Mouse (Mus musculus) liver, embryonic 14.5 days (tissue): ENCODE data around the gene Kansl2. TPM values are rescaled to one million over a fixed set of nuclear protein-coding genes. Genes with fewer than 3 reads are reported as not detected.

Experiments used
- ATAC-seq: fragments of 200-750 bp; cut with Nextera tagmentation; 2 replicates; pipeline ENCODE4 v1.8.0; 2017; ENCODE audit warnings: moderate number of reproducible peaks, mild to moderate bottlenecking, moderate library complexity; ENCODE audit not compliant: insufficient read depth
- DNase-seq, 3 experiments: peaks; one replicate each; pipeline ENCODE4 v3.0.0-alpha.2; 2012 to 2013; ENCODE audit warnings: low read depth in 3 of 3, low spot score in 3 of 3
- H3K27ac ChIP-seq: fragments of 300-500 bp; sonication (generic); 2 replicates; pipeline ENCODE4 v1.5.1; 2014; ENCODE audit warnings: moderate library complexity, mild to moderate bottlenecking, control low read depth, inconsistent platforms
- H3K27me3 ChIP-seq: fragments of 300-500 bp; sonication (generic); 2 replicates; pipeline ENCODE4 v1.6.1; 2014; ENCODE audit warnings: mild to moderate bottlenecking, low read length, moderate library complexity; ENCODE audit not compliant: control insufficient read depth, insufficient read depth
- H3K36me3 ChIP-seq: fragments of 300-500 bp; sonication (generic); replicated peaks from 2 replicates; pipeline ENCODE4 v1.6.1; 2014; ENCODE audit warnings: low read depth; ENCODE audit not compliant: control insufficient read depth, insufficient read depth
- H3K4me1 ChIP-seq, 2 experiments: fragments of 200-500 bp in 1 of 2; fragments of 300-500 bp in 1 of 2; sonication (generic) in 1 of 2; replicated peaks; 2 replicates each; pipeline ENCODE4 v1.6.1; 2012 to 2014; ENCODE audit warnings: antibody characterized with exemption in 1 of 2, inconsistent platforms in 1 of 2, low read length in 1 of 2; ENCODE audit not compliant: control insufficient read depth in 2 of 2, insufficient read depth in 2 of 2
- H3K4me2 ChIP-seq: fragments of 300-500 bp; sonication (generic); 2 replicates; pipeline ENCODE4 v1.6.1; 2014; ENCODE audit warnings: low read depth, mild to moderate bottlenecking, control low read depth, moderate library complexity
- H3K4me3 ChIP-seq, 2 experiments: fragments of 200-500 bp in 1 of 2; fragments of 300-500 bp in 1 of 2; sonication (generic) in 1 of 2; 2 replicates each; pipeline ENCODE4 v1.5.1; 2012 to 2014; ENCODE audit warnings: low read depth in 2 of 2, low read length in 2 of 2, mild to moderate bottlenecking in 2 of 2, control low read depth in 1 of 2, inconsistent platforms in 1 of 2, moderate library complexity in 1 of 2; ENCODE audit not compliant: insufficient read depth in 1 of 2
- H3K9ac ChIP-seq: fragments of 300-500 bp; sonication (generic); replicated peaks from 2 replicates; pipeline ENCODE4 v1.6.1; 2014; ENCODE audit warnings: mild to moderate bottlenecking, control low read depth, moderate library complexity
- H3K9me3 ChIP-seq: fragments of 300-500 bp; sonication (generic); 2 replicates; pipeline ENCODE4 v1.6.1; 2016; ENCODE audit warnings: low read length, mixed read lengths; ENCODE audit not compliant: control insufficient read depth
- CTCF ChIP-seq: IDR thresholded peaks from 2 replicates; pipeline ENCODE4 v1.5.1; 2016; ENCODE audit warnings: antibody characterized with exemption, low read depth, control low read depth
- EP300 ChIP-seq: IDR thresholded peaks from 2 replicates; pipeline ENCODE4 v1.6.1; 2016; ENCODE audit warnings: antibody characterized with exemption, low read depth
- WGBS: fragments of 180-500 bp; shearing (Covaris S2); extraction: QIAGEN DNeasy Blood & Tissue Kit; methylation state at CpG from one replicate; pipeline ENCODE4 v1.1.7; 2014; ENCODE audit not compliant: insufficient replicate concordance; 5-methylcytosine and 5-hydroxymethylcytosine counted together
- polyA plus RNA-seq, 2 experiments: library from polyadenylated mRNA; depleted of rRNA in 1 of 2; stranded (reverse) in 1 of 2; unstranded in 1 of 2; fragments of >200 nt; fragmentation: Nextera tagmentation in 1 of 2; extraction: Ambion mirVana in 1 of 2; gene quantifications; 2 replicates each; pipeline versions ENCODE4 v1.2.1 to v1.2.3; 2012 to 2014

Kansl2 gene
- polyA plus RNA-seq, 2 experiments = 21.7 to 31.1 TPM

GRCm38 (mm10) chr15:98506253-98506957, 27.7 kb downstream of the Kansl2 start:
- ATAC-seq = no peak
- Histone ChIP-seq H3K4me1 (no peaks in the 10 kb centered on the region; a peak in 1 of 4 replicates), H3K4me2 (no peak overlapping the region), H3K9ac (no peak overlapping the region), H3K36me3 (no peaks in the 10 kb centered on the region), H3K27ac (no peak overlapping the region), H3K9me3 (no peaks in the 10 kb centered on the region), H3K27me3 (no peaks in the 10 kb centered on the region; the same call in 1 of the 2 replicates), H3K4me3 (no peak overlapping the region)
- no peak for TF ChIP-seq CTCF
- TF ChIP-seq EP300 = no peak
- DNase-seq = no peak
- 33% methylated on average over 9 of the region's 9 CpGs for WGBS

DNA sequence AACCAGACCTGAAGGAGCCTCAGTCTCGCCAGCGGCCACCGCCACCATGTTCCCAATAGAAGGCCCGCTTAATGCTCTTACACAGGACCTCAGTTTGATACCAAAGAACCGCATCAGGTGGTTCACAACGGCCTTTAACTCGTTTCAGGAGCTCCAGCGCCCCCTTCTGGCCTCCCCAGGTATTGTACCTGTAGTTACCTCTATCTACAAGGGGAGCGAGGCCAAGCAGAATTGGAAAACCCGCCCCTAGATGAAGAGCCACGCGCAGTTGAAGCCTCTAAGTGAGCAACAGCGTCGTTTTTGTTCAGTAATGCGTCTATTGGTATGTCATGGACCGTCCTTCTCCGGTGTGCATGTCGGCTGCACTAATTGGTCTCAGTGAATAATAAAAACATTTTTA, 29.6 kb downstream of the Kansl2 start:
- Histone ChIP-seq H3K4me2 (no peak overlapping the region), H3K27me3 (no peaks in the 10 kb centered on the region; the same call in 1 of the 2 replicates), H3K27ac (no peak overlapping the region), H3K4me3 (no peak overlapping the region), H3K9ac (no peak overlapping the region), H3K9me3 (no peaks in the 10 kb centered on the region), H3K4me1 (no peaks in the 10 kb centered on the region), H3K36me3 (no peaks in the 10 kb centered on the region)
- WGBS = 11% methylated on average over 18 of the region's 18 CpGs
- DNase-seq (peak; percentile 29 to 46 (median 42)), ATAC-seq (no peak)
- TF ChIP-seq EP300 (no peak), CTCF (peak; percentile 84)

GRCm38 (mm10) chr15:98503317-98503716, 30.7 kb downstream of the Kansl2 start:
- WGBS = 75% methylated on average over 3 of the region's 3 CpGs
- ATAC-seq (no peak), DNase-seq (no peak)
- H3K4me2 ChIP-seq = no peak overlapping the region
- no peaks in the 10 kb centered on the region for H3K9me3 ChIP-seq
- no peak overlapping the region for H3K27ac ChIP-seq
- no peak overlapping the region for H3K9ac ChIP-seq
- H3K27me3 ChIP-seq = no peaks in the 10 kb centered on the region; the same call in 1 of the 2 replicates
- H3K36me3 ChIP-seq = no peaks in the 10 kb centered on the region
- no peak for TF ChIP-seq CTCF
- no peak for TF ChIP-seq EP300
- H3K4me1 ChIP-seq = no peaks in the 10 kb centered on the region
- no peak overlapping the region for H3K4me3 ChIP-seq

GRCm38 (mm10) chr15:98497631-98498030, 36.4 kb downstream of the Kansl2 start:
- TF ChIP-seq EP300 (no peak), CTCF (no peak)
- H3K4me3 ChIP-seq = no peak overlapping the region
- DNase-seq (no peak), ATAC-seq (no peak)
- H3K4me1 ChIP-seq = no peaks in the 10 kb centered on the region
- no peaks in the 10 kb centered on the region for H3K9me3 ChIP-seq
- no peak overlapping the region for H3K9ac ChIP-seq
- no peaks in the 10 kb centered on the region for H3K27me3 ChIP-seq
- no peaks in the 10 kb centered on the region for H3K36me3 ChIP-seq
- WGBS = 70% methylated on average over 17 of the region's 17 CpGs
- no peak overlapping the region for H3K27ac ChIP-seq
- H3K4me2 ChIP-seq = no peak overlapping the region

- DNase-seq (no peak), ATAC-seq (no peak)
- H3K36me3 ChIP-seq = no peaks in the 10 kb centered on the region
- H3K4me3 ChIP-seq = no peak within 1 kb of the TSS
- H3K4me1 ChIP-seq = no peaks in the 10 kb centered on the region
- no peak within 1 kb of the TSS for H3K9ac ChIP-seq
- no peaks in the 10 kb centered on the region for H3K9me3 ChIP-seq
- H3K4me2 ChIP-seq = no peak within 1 kb of the TSS
- WGBS = 27% methylated on average over 4 of the region's 4 CpGs
- no peaks in the 10 kb centered on the region for H3K27me3 ChIP-seq
- TF ChIP-seq EP300 = no peak
- no peak for TF ChIP-seq CTCF
- no peak within 1 kb of the TSS for H3K27ac ChIP-seq
These were observed 42.0 kb downstream of the Kansl2 start, which contains the start of gene Olfr279 for GRCm38 (mm10) chr15:98492102-98492501. Gene Olfr279, plus strand, starts transcription at chr15:98492402.
